Mouse (Mus musculus) R1 (cell line): Measurements from ENCODE around the gene Pex3.
"Not testable (repeated sequence)": the region's sequence is repeated elsewhere in the genome, so short reads cannot be mapped to it uniquely, and the experiment has no call there.

ENCODE experiments used
- DNase-seq: peaks from one replicate; pipeline ENCODE4 v3.0.0-alpha.2; 2018; ENCODE audit warnings: low read depth, low spot score

Pex3 gene

DNA sequence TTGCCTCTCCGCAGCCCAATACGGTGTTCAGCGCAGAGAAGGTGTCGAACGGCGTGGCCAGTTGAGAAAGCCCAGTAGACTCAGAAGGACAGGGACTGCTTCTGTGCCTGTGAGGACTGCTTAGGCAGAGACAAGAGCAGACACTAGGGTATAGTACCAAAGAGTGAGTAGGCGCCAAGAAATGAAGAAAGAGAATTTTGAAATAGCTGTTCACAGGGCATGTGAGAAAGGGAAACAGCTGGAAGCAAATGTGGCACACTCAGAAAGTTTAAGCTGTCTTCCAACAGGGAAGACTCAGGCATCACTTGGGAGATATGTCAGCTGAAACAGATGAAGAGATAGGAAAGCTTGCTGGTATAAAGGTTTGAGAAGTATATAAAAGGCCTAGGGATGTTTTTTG lies 16.2 kb downstream of the Pex3 start:
- DNase-seq, result no peak

DNA sequence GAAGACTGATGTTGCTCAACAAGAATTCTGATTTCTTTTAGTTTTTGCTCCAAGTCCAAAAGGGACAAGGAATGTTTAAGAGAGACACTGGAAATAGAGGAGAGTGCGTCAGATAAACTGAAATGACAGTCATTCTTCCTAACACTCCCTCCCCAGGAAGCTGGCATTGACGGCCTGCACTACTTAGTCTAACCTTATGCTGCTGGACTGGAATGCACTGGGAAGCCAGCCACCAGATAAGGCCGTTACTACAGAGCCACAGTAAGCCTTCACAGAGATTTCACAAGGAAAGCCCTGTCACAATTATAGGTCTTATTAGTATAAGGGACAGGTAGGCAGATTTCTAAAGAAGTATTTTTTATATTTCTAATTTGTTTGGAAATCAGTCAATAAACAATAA lies 18.2 kb downstream of the Pex3 start:
- DNase-seq, result no peak

DNA sequence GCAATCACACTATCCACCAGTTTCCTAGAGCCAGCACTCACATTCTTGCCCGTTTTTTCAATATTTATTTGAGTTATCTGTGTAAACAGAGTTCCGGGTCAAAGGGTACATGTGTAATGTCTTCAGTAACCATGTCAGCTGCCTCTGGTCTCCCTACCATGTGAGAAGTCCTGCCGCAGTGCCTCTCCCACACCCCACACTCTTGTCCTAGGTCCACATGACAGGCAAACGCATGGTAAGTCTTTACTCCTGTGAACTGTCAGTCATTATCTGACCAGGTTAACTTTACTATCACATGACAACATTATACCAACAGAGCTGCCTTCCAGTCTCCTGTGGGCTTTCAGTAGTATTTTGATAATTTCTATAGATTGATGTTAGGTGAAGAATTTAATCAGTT lies 24.8 kb downstream of the Pex3 start:
- no peak for DNase-seq

DNA sequence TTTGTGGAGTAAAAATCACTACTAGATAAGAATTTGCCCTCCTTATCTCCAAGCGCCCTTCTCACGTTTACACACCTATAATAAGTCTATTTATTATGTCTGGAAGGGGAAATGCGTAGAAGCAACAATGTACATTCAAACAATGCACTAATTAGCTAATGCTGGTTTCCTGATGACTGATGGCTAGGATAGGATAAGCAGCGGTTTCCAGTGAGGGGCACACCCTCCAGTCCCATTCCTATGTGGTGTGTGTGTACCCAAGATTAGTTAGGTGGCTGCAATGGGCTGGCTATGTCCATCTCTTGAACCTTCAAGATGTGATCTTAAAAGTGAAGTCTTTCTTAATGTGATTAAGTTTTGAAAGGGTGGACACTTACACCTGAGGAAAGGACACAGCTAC lies 31.1 kb downstream of the Pex3 start:
- DNase-seq, result no peak

DNA sequence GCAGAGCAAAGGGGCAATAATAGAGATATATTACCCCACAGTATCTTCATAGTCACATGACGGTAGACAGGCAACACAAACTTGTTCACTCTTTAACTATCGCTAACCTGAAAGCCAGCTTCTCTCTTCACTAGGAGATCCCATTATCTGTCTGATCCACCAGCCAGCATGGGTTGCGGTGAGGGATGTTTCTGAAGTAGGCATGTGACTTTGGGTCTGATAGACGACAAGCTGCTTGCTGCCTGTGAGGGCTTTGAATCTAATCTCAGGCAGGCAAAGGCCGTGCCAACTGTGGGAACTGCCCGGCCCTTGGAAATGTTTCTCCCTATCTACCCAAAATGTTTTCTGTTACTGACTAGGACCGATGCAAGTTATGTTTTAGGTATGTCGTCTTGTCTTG lies 50.6 kb downstream of the Pex3 start:
- DNase-seq, result no peak

DNA sequence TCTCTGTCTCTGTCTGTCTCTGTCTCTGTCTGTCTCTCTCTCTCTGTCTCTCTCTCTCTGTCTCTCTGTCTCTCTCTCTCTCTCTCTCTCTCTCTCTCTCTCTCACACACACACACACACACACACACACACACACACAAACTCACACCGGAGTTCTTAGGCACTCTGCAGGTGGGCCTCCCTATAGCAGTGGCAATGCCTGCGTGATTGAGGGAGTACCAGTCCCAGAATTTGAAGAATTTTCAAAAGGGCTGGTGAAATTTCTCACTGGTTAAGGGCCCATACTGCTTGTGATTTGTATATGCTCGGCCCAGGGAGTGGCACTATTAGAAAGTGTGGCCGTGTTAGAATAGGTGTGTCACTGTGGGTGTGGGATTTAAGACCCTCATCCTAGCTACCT lies 51.4 kb downstream of the Pex3 start:
- not testable (repeated sequence) for DNase-seq

DNA sequence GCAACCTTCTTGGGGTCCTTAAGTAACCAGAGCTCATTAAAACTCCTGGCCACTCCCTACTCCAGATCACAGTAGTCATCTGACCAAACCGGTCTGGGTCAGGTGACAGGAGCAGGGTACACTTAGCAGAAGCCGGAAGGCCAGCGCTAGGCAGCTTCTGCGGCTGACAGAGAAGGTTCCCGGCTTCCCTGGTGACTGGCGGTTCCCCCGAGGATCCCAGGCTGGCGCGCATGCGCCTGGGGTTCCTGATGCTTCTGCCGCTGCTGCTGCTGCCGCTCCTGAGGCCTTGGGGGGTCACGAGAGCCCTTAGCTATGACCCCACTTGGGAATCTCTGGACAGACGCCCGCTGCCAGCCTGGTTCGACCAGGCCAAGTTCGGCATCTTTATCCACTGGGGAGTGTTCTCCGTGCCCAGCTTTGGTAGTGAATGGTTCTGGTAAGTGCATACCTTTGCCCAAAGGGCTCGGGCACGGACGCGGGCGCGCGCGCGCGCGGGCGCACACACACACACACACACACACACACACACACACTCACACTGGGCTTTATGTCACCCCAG lies 51.9 kb downstream of the Pex3 start:
- DNase-seq, result peak; percentile 88

DNA sequence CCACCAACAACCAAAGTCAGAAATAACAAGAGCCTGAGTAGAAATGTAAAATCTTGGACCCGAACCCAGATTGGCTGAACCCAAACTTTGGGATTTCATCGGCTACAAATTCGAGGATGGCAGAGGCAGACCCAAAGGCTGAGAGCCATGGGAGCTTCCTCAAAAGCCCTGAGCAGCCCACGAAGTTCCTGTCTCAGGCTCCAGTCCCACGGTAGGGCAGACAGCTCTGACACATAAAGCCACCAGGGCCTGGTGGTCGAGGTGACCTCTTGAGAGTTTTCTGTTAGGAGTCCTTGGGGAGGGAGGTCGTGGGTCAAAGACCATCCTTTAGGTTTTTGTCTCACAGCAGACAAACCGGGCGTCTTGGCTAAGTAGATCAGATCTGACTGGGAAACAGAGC lies 52.5 kb downstream of the Pex3 start:
- DNase-seq, result no peak

DNA sequence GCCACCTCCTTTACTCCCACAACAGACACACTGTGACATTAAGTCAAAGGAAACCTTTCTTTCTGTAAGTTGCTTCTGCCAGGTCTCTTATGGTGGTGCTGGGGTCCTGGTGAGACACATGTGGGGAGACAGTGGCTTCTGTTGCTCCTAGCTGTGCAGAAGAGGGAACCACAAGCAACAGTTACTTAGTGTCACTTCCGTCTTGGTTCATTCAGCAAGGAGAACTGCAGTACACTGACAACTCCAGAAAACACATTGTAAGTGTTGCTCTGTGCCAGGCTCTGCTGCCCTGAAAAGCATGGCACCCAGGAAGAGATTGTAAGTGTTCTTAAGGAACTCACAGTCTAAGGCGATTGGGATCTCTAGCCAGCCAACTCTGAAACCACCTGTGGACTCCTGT lies 53.6 kb downstream of the Pex3 start, which contains the start of gene Fuca2:
Gene Fuca2 (plus strand): TSS at position 210 of the 400 bp plus-strand sequence.
- DNase-seq, result no peak

DNA sequence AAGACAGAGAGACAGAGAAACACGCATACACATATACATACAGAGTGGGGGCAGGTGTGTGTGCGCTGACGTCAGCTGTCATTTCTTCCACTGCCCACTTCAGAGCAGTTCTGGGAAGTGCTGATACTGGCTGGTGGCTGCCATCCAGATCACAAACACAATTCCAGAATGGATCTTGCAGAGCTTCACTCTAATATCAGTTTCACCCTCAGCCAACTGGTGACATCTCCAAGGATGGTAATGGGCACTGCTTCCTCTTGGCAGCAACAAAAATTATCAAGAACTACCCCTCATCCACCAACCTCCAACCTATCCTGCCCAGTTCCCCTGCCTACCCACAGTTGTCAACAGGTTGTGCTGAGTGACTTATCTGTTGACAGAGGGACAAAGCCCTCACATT lies 56.6 kb downstream of the Pex3 start:
- DNase-seq, result no peak

DNA sequence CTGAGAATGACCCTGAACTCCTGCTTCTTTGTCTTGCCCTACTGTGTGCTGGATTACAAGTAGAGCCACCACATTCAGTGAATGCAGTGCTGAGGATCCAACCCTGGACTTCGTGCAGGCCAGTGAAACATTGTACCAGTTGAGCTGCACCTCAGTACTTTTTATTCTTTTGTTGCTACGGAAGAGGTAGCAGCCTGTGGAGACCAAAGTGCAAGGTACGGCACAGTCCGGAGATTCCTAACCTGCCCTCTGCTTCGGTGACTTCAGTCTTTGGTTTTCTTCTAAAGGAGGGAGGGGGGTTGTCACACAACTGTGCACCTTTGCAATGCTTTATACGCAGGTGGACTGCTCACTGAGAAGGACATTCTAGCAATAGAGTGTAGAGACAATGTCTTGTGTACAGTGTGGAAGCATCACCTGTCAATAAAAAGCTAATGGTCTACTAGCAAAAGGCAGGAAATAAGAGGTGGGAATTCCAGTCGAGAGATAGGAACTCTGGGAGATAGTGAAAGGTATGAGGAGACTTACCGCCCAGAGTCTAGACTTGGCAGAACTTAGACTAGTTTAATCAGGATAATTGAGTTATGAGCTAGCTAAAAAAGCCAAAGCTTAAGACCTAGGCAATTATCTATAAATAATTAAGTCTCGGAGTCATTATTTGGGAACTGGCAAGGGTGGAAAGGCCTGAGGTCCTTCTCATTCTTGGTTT lies 58.8 kb downstream of the Pex3 start:
- no peak for DNase-seq

DNA sequence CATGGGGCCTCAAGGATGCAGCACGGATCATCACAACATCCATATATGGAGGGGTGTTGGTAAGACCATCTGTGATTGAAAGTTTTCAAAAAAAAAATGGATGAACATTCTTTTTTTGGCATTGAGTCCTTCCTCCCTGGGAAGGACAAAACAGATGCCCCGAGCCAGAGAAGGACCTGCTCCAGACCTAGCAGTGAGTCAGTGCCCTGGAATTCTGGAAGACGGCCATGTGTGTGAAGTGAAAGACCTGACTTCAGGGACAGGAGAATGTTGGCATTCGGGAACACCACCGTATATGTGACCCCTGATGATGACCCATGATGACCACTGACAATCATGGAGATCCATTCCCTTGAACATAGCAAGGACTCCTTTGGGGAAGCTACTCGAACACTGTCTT lies 63.3 kb downstream of the Pex3 start:
- no peak for DNase-seq

DNA sequence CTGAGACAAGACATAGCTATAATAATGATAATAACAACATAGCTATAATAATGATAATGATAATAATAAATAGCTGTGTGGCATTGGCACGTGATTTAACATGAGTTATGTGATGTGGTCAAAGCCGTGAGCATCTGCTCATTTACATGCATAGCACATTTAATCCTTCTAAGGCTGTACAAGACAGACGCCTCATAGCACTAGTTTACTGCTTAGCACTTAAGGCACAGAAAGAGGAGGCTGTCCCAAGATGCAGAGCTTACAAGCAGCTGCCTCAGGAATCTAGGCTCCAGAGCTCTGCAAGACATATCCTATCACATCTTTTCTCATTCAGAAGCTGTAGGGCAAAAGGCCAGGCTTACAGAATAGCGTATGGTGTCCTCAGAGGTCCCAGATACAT lies 67.0 kb downstream of the Pex3 start:
- DNase-seq, result no peak

DNA sequence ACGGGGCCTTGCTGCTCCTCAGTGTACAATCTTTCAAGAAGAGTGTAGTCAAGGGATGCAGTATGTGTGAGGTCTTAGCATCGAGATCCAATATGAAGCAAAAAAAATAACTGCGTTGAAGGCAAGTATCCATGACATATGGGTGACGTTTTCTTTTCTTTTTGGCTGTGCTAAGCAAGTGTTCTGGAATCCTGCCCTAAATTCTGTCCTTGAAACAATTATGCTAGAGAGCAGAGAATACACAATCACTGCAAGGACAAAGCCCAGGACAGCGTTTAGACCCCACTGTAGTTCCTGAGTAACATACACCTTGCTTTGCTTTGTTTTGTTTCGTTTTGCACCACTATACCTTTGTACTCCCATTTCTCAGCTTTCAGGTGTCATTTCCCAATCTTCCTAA lies 73.6 kb downstream of the Pex3 start:
- DNase-seq, result no peak

DNA sequence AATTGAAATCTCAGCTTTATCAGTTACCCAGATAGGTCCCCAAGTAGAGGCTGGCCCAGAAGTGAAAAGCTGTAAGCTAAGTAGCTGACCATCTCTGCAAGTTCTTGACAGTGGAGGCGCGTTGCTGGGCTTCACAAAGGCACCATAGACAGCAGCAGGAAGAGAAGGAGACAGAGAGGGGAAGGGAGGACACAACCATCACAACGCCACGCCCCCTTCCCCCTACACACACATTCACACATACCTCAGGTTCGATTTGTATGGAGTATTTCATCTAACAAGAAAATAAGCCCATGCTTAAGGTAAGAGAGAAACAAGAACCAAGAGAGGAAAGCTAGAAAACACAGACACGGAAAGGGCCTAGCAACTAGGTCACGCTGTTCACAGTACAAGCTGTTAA lies 77.8 kb downstream of the Pex3 start:
- DNase-seq, result peak; percentile 23

DNA sequence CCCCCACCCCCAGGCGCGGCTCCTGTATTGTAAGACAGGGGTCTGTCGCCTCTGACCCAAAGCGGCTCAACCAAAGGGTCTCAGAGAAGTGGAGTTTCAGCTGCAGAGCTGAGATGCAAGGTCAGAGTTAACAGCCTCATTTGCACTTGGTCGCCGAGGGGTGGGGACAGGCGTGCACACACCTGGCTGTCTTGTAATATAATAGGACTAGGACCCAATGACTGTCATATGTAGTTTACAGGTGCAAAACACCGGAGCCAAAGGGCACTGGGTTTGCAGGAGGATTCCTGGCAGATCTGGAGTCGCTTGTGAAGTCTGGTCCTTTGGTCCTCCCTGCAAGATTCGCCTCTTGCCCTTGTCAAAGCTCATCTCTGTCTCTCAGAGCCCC lies 78.4 kb downstream of the Pex3 start:
- DNase-seq, result peak; percentile 43
